Mouse (Mus musculus): Measurements from ENCODE around the gene Zwilch. TPM values are rescaled to one million over a fixed set of nuclear protein-coding genes. Genes with fewer than 3 reads are reported as not detected.
A peak's percentile ranks its signal among the peaks of the same experiment; 100 is the strongest.
"Not testable (repeated sequence)": the region's sequence is repeated elsewhere in the genome, so short reads cannot be mapped to it uniquely, and the experiment has no call there.

Gene Zwilch
- polyA plus RNA-seq, 1 experiment from 2014 or later: 5.2 TPM

- no peak for ATAC-seq (replicated peaks)
- Histone ChIP-seq H3K4me1 (no peaks in the 10 kb centered on the region), H3K4me2 (no peak overlapping the region), H3K4me3 (no peak overlapping the region), H3K9ac (no peak overlapping the region), H3K27me3 (replicated peaks) (no peaks in the 10 kb centered on the region), H3K27ac (no peak overlapping the region), H3K36me3 (replicated peaks) (no peaks in the 10 kb centered on the region), H3K9me3 (no peaks in the 10 kb centered on the region)
Measured at GRCm38 (mm10) chr9:64202331-64202730, 29.4 kb upstream of the Zwilch start.

GRCm38 (mm10) chr9:64199897-64200296, 27.0 kb upstream of the Zwilch start:
- no peaks in the 10 kb centered on the region for H3K9me3 ChIP-seq
- no peak overlapping the region for H3K4me2 ChIP-seq
- no peak for ATAC-seq (replicated peaks)
- H3K27me3 ChIP-seq (replicated peaks): no peaks in the 10 kb centered on the region
- no peaks in the 10 kb centered on the region for H3K36me3 ChIP-seq (replicated peaks)
- no peaks in the 10 kb centered on the region for H3K4me1 ChIP-seq
- H3K4me3 ChIP-seq: no peak overlapping the region
- no peak overlapping the region for H3K9ac ChIP-seq
- 80% methylated on average over 2 of the region's 2 CpGs for WGBS
- no peak overlapping the region for H3K27ac ChIP-seq

- H3K4me1 ChIP-seq; H3K4me2 ChIP-seq; H3K4me3 ChIP-seq; H3K27ac ChIP-seq; H3K27me3 ChIP-seq (replicated peaks); ATAC-seq (replicated peaks); H3K9ac ChIP-seq; H3K36me3 ChIP-seq (replicated peaks); H3K9me3 ChIP-seq: not testable (repeated sequence)
- WGBS: 89% methylated on average over 7 of the region's 7 CpGs
Measured at GRCm38 (mm10) chr9:64198763-64199418, 26.0 kb upstream of the Zwilch start.

- Histone ChIP-seq H3K4me2 (no peak overlapping the region), H3K27me3 (replicated peaks) (no peaks in the 10 kb centered on the region), H3K9ac (no peak overlapping the region), H3K4me3 (no peak overlapping the region), H3K36me3 (replicated peaks) (0 out of 2 replicates have a peak, but pooled peaks cover 4% of the 10 kb centered on the region), H3K9me3 (no peaks in the 10 kb centered on the region), H3K4me1 (no peaks in the 10 kb centered on the region), H3K27ac (no peak overlapping the region)
- 94% methylated on average over 5 of the region's 5 CpGs for WGBS
- no peak for ATAC-seq (replicated peaks)
Measured at GRCm38 (mm10) chr9:64198068-64198762, 25.3 kb upstream of the Zwilch start.

GRCm38 (mm10) chr9:64197524-64197923, 24.6 kb upstream of the Zwilch start:
- no peak overlapping the region for H3K4me2 ChIP-seq
- no peak for ATAC-seq (replicated peaks)

GRCm38 (mm10) chr9:64195554-64195953, 22.6 kb upstream of the Zwilch start:
- WGBS: 74% methylated on average over 4 of the region's 4 CpGs
- H3K9me3 ChIP-seq: no peaks in the 10 kb centered on the region
- H3K36me3 ChIP-seq (replicated peaks): 0 out of 2 replicates have a peak, but pooled peaks cover 5% of the 10 kb centered on the region
- H3K4me3 ChIP-seq: no peak overlapping the region
- no peak for ATAC-seq (replicated peaks)
- no peak overlapping the region for H3K27ac ChIP-seq
- H3K4me1 ChIP-seq: no peaks in the 10 kb centered on the region
- H3K27me3 ChIP-seq (replicated peaks): no peaks in the 10 kb centered on the region
- no peak overlapping the region for H3K9ac ChIP-seq
- H3K4me2 ChIP-seq: no peak overlapping the region

More at GRCm38 (mm10) chr9:64197524-64197923, 24.6 kb upstream of the Zwilch start:
- 90% methylated on average over 8 of the region's 8 CpGs for WGBS
- H3K27ac ChIP-seq: no peak overlapping the region
- H3K9me3 ChIP-seq: no peaks in the 10 kb centered on the region
- 0 out of 2 replicates have a peak, but pooled peaks cover 5% of the 10 kb centered on the region for H3K36me3 ChIP-seq (replicated peaks)
- H3K27me3 ChIP-seq (replicated peaks): no peaks in the 10 kb centered on the region
- no peak overlapping the region for H3K4me3 ChIP-seq
- no peaks in the 10 kb centered on the region for H3K4me1 ChIP-seq
- H3K9ac ChIP-seq: no peak overlapping the region

GRCm38 (mm10) chr9:64193879-64194278, 21.0 kb upstream of the Zwilch start:
- Histone ChIP-seq H3K27ac (no peak overlapping the region), H3K36me3 (replicated peaks) (0 out of 2 replicates have a peak, but pooled peaks cover 5% of the 10 kb centered on the region), H3K4me3 (no peak overlapping the region), H3K9ac (no peak overlapping the region), H3K27me3 (replicated peaks) (no peaks in the 10 kb centered on the region), H3K4me2 (no peak overlapping the region), H3K9me3 (no peaks in the 10 kb centered on the region), H3K4me1 (no peaks in the 10 kb centered on the region)
- ATAC-seq (replicated peaks): no peak
- 96% methylated on average over 1 of the region's 1 CpGs for WGBS

GRCm38 (mm10) chr9:64184166-64184840, 11.4 kb upstream of the Zwilch start:
- Histone ChIP-seq H3K9me3 (no peaks in the 10 kb centered on the region), H3K4me3 (no peak overlapping the region), H3K9ac (no peak overlapping the region), H3K36me3 (replicated peaks) (peaks cover 13% of the 10 kb centered on the region; the same call in 1 of the 2 replicates), H3K27ac (no peak overlapping the region), H3K4me2 (no peak overlapping the region), H3K27me3 (replicated peaks) (no peaks in the 10 kb centered on the region), H3K4me1 (peaks cover 9% of the 10 kb centered on the region)
- no peak for ATAC-seq (replicated peaks)
- WGBS: 94% methylated on average over 5 of the region's 5 CpGs

- not testable (repeated sequence) for H3K27ac ChIP-seq
Measured at GRCm38 (mm10) chr9:64183295-64183694, 10.4 kb upstream of the Zwilch start.

GRCm38 (mm10) chr9:64178974-64179646, 6.2 kb upstream of the Zwilch start, which contains the start of gene Snapc5:
TSS of gene Snapc5 (plus strand) at chr9:64179274.
- H3K4me1 ChIP-seq: peaks cover 26% of the 10 kb centered on the region
- H3K4me2 ChIP-seq: peak within 1 kb of the TSS; percentile 54
- peaks cover 48% of the 10 kb centered on the region for H3K36me3 ChIP-seq (replicated peaks)
- under 1% methylated on average over 35 of the region's 35 CpGs for WGBS
- H3K9me3 ChIP-seq: no peaks in the 10 kb centered on the region
- peak within 1 kb of the TSS; percentile 54 for H3K4me3 ChIP-seq
- peak within 1 kb of the TSS; percentile 83 for H3K27ac ChIP-seq
- no peaks in the 10 kb centered on the region for H3K27me3 ChIP-seq (replicated peaks)
- peak within 1 kb of the TSS; percentile 42 for H3K9ac ChIP-seq
- ATAC-seq (replicated peaks): peak; percentile 93

More at GRCm38 (mm10) chr9:64183295-64183694, 10.4 kb upstream of the Zwilch start:
- H3K9me3 ChIP-seq; H3K9ac ChIP-seq; H3K27me3 ChIP-seq (replicated peaks); H3K4me2 ChIP-seq; H3K4me3 ChIP-seq; ATAC-seq (replicated peaks): not testable (repeated sequence)
- peaks cover 13% of the 10 kb centered on the region for H3K4me1 ChIP-seq
- peaks cover 16% of the 10 kb centered on the region for H3K36me3 ChIP-seq (replicated peaks)
- 95% methylated on average over 5 of the region's 5 CpGs for WGBS

GRCm38 (mm10) chr9:64178610-64178973, 5.7 kb upstream of the Zwilch start:
- Histone ChIP-seq H3K4me3 (peak overlapping the region; percentile 54), H3K27me3 (replicated peaks) (no peaks in the 10 kb centered on the region), H3K27ac (peak overlapping the region; percentile 83), H3K4me2 (peak overlapping the region; percentile 54), H3K36me3 (replicated peaks) (peaks cover 48% of the 10 kb centered on the region), H3K9me3 (no peaks in the 10 kb centered on the region), H3K4me1 (peaks cover 29% of the 10 kb centered on the region), H3K9ac (no peak overlapping the region)
- 42% methylated on average over 3 of the region's 3 CpGs for WGBS
- ATAC-seq (replicated peaks): peak; percentile 75

GRCm38 (mm10) chr9:64175378-64175777, 2.5 kb upstream of the Zwilch start:
- H3K4me2 ChIP-seq: no peak overlapping the region

More at GRCm38 (mm10) chr9:64175378-64175777, 2.5 kb upstream of the Zwilch start:
- no peak for ATAC-seq (replicated peaks)
- H3K27ac ChIP-seq: no peak overlapping the region
- no peak overlapping the region for H3K4me3 ChIP-seq
- peaks cover 37% of the 10 kb centered on the region for H3K4me1 ChIP-seq
- no peaks in the 10 kb centered on the region for H3K9me3 ChIP-seq
- WGBS: 93% methylated on average over 11 of the region's 11 CpGs
- H3K27me3 ChIP-seq (replicated peaks): no peaks in the 10 kb centered on the region
- H3K9ac ChIP-seq: no peak overlapping the region
- H3K36me3 ChIP-seq (replicated peaks): peaks cover 35% of the 10 kb centered on the region

Data from midbrain, embryonic 15.5 days (tissue).